Mouse (Mus musculus) layer of hippocampus, postnatal 10 days (tissue): Measurements from ENCODE around the gene Fut11. TPM values are rescaled to one million over a fixed set of nuclear protein-coding genes. Genes with fewer than 3 reads are reported as not detected.

Source experiments
- DNase-seq, 2 experiments: peaks; one replicate each; pipeline ENCODE4 v3.0.0; 2021; ENCODE audit warnings: low spot score in 2 of 2
- total RNA-seq, 2 experiments: library from RNA; stranded (reverse); gene quantifications; 2 replicates each; pipeline ENCODE4 v1.2.3; 2021

The Fut11 gene
- total RNA-seq, 2 experiments from 2014 or later, result 19.5 TPM

- DNase-seq, result no peak
Observed at GRCm38 (mm10) chr14:20713832-20714231, 19.1 kb downstream of the Fut11 start.

- no peak for DNase-seq
Observed at GRCm38 (mm10) chr14:20718443-20718842, 23.7 kb downstream of the Fut11 start.

GRCm38 (mm10) chr14:20719767-20720166 lies 25.0 kb downstream of the Fut11 start:
- no peak for DNase-seq

- DNase-seq, result no peak
Observed at GRCm38 (mm10) chr14:20721371-20721770, 26.6 kb downstream of the Fut11 start.

GRCm38 (mm10) chr14:20723006-20723405 lies 28.2 kb downstream of the Fut11 start:
- no peak for DNase-seq

- DNase-seq, result peak; percentile 79 to 82
Observed at GRCm38 (mm10) chr14:20724043-20724442, 29.3 kb downstream of the Fut11 start.

- DNase-seq, result no peak
Observed at GRCm38 (mm10) chr14:20725660-20726339, 31.0 kb downstream of the Fut11 start.

GRCm38 (mm10) chr14:20729871-20730270 lies 35.1 kb downstream of the Fut11 start:
- no peak for DNase-seq

GRCm38 (mm10) chr14:20730853-20731602 lies 36.3 kb downstream of the Fut11 start:
- DNase-seq, result no peak

GRCm38 (mm10) chr14:20733041-20733951 lies 38.5 kb downstream of the Fut11 start:
- no peak for DNase-seq

- peak; percentile 83 to 88 for DNase-seq
Observed at GRCm38 (mm10) chr14:20733952-20734774, 39.4 kb downstream of the Fut11 start, which contains the start of gene Ndst2. Gene Ndst2 (minus strand): TSS chr14:20734562.

GRCm38 (mm10) chr14:20735052-20735451 lies 40.3 kb downstream of the Fut11 start:
- DNase-seq, result no peak

GRCm38 (mm10) chr14:20735892-20736390 lies 41.2 kb downstream of the Fut11 start:
- DNase-seq, result no peak

- peak; percentile 52 to 59 for DNase-seq
Observed at GRCm38 (mm10) chr14:20737306-20737705, 42.5 kb downstream of the Fut11 start.

GRCm38 (mm10) chr14:20738511-20738910 lies 43.7 kb downstream of the Fut11 start:
- DNase-seq, result no peak

GRCm38 (mm10) chr14:20741301-20741700 lies 46.5 kb downstream of the Fut11 start:
- no peak for DNase-seq

- DNase-seq, result no peak
Observed at GRCm38 (mm10) chr14:20743614-20744013, 48.8 kb downstream of the Fut11 start.

- no peak for DNase-seq
Observed at GRCm38 (mm10) chr14:20746935-20747334, 52.2 kb downstream of the Fut11 start.

- DNase-seq, result no peak
Observed at GRCm38 (mm10) chr14:20748388-20748787, 53.6 kb downstream of the Fut11 start.

GRCm38 (mm10) chr14:20749494-20750051 lies 54.8 kb downstream of the Fut11 start:
- no peak for DNase-seq
